Mouse (Mus musculus) erythroid progenitor cell, adult 5-6 weeks (primary cell): ENCODE measurements around the gene Lrrc8b. TPM values are rescaled to one million over a fixed set of nuclear protein-coding genes. Genes with fewer than 3 reads are reported as not detected.

Experiments
- ATAC-seq: replicated peaks from 2 replicates; pipeline ENCODE4 v1.8.0; 2016; ENCODE audit warnings: moderate number of reproducible peaks, mild to moderate bottlenecking, moderate TSS enrichment, inconsistent platforms; ENCODE audit not compliant: poor library complexity, low FRiP score, severe bottlenecking
- total RNA-seq, 2 experiments: library from RNA; stranded (forward) in 1 of 2; stranded (reverse) in 1 of 2; fragments of 150-400 nt in 1 of 2; fragments of 186-747, 209-891 nt in 1 of 2; gene quantifications; 2 replicates each; pipeline versions ENCODE4 v1.2.3 to v1.2.4; 2015 to 2017; ENCODE audit warnings: low replicate concordance in 2 of 2

The Lrrc8b gene
- total RNA-seq, 2 experiments from 2014 or later: 5.0 to 6.7 TPM

DNA sequence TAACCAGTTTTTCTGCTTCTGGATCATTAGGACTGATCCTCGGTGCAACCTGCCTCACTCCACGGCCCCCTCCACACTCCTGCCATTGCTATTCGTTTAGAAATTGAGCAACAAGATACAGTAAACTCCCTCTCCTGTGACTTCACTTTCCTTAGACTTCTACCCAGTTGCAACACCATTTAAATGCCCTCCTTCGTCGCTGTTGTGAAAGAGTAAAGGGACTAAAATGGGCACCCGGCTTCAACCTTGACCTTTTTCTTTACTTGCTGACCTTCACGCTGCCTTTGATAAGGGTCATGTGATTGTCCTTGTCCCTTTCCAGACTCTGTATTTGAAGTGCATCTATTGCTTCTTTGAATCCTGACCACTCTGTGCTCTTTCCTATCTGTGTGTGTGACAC lies 2.8 kb downstream of the Lrrc8b start:
- no peak for ATAC-seq

DNA sequence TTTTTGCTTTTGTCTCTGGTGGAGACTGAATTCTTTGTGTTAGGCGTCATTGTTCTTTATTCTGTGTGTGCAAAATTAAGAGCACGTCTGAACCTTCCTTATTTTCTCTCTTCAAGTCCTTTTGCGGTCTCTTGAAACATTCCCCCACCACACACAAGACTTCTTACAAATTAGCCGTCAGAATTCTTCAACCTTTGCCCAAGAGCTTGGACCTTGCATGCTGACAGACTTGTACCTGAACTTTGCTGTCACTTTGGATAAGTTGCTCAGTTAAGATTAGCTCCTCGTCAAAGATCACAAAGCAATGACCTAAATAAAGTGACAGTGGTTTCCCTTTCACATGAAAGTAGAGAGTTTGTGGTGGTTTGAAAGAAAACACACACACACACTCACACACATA lies 3.3 kb downstream of the Lrrc8b start:
- ATAC-seq: no peak

DNA sequence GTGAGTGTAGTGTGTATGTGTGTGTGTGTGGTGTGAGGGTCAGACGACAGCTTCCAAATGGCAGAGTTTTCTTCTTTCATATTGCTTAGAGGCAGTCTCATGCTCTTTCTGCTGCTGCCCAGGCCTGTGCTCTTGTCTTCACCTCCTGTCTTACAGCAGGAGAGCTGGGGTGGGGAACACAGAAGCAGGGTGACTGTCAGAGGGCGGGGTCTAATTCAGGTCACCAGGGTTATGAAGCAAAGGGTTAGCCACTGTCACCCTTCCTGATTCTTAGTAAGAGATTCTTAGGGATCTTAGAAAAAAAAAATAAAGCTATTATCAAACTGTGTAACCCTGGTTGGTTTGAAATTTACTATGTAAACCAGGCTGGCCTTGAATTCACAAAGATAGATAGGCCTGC lies 10.0 kb downstream of the Lrrc8b start:
- no peak for ATAC-seq

DNA sequence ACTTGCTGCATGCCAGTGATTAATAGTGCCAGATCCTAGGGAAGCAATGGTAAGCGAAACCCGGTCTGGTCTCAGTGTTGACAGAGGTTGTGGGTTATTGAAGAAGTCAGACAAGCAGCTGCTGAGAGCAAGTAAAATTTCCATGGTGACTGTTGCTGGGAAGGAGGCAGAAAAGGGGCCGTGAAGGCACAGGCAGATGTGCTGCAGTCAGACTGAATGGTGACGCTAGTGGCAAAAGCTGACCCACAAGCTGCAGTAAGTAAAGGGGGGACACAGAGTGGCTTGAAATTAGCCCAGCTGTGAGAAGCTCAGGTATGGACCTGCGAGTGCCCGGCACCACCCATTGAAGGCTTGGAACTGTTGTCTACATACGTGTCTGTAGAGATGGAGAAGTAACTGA lies 11.8 kb downstream of the Lrrc8b start:
- no peak for ATAC-seq

DNA sequence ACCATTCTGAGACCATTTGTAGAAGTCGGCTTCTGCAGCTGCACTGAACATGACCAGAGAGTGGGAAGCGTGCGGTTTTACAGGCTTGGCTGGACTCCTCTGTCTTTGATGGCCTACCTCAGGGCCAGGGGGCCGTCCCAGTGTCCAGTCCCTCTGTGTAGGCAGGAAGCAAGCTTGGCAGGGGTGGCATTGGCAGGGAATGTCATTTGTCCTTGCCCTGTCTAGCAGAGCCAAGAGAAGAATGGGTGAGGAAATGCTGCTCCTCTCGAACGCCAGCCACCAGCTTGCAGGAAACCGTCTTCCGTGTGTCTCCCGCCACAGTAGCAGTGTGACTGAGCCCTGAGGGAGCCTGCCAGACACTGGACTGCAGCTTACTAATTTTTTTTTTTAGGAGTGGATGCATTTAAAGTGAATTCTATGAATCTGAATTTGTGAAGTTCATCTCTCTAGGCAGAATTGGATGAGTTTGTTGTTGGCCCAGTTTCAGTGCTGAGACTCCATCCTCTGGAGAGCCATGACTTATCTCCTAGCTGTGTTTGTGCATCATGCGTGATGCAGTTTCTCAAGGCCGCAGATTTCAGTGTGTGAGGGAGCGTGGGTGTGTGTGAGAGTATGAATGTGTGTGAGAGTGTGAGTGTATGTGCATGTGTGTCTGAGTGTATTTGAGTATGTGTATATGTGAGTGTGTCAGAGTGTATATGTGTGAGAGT lies 12.8 kb downstream of the Lrrc8b start:
- no peak for ATAC-seq

DNA sequence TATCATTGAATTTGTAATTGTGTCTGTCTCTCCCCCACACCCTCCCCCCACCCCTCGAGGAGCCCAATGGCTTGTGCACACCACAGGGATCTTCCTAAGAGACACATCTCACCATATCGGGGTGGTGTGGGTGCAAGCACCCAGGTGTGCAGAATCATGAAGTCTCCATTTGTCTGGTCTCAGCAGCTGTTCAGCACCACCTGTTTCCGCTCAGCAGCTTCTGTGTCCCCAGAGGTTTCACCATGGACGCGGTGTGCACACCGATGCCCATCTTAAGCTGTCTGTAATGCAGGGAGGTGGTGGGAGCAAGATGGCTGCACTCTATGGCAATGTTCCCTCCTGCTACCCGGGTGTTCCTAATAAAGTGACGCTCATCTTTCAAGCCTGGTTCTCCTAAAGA lies 14.6 kb downstream of the Lrrc8b start:
- ATAC-seq: no peak

DNA sequence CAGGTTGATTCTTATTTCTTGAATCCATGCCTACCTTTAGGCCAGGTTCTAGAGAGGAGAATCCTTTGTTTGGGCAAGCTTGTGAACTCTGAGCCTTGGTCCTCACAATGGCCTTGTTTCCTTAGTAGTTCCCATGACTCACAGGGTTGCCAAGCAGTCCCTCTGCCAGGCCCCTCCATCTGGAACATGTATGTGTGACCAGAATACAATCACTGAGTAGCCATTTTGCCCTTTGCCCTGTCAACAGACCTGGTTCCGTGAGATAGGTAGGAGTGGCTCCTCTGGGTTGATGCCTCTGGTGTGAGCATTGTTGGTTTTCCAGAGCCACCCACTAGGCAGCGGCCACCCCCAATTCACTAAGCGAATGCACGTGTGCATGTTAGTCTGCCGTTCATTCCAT lies 24.0 kb downstream of the Lrrc8b start:
- ATAC-seq: no peak

DNA sequence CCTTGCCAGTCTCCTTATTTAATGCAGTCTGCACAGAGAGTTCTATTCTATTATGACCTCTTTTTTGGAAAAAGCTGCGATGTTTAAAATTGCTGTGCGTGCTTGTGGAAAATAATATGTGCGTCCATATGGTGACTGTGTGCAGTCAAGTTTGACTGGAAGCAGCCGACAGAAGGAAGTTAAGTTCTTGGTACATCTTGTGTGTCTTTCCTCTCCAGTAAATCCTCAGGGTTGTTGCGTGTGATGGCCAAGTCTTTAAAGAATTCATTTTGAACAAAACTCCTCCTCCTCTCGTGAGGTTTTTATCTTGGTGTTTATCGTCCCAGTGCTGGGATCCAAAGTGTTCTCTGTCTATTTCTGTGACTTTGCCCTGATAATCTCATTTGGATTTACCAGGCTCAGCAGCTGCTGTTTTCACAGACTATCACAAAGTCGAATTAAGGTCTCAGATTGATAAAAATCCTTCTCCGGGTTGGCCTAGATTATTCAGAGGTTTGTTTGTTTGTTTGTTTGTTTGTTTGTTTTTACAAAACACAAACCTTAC lies 25.5 kb downstream of the Lrrc8b start:
- ATAC-seq: no peak

DNA sequence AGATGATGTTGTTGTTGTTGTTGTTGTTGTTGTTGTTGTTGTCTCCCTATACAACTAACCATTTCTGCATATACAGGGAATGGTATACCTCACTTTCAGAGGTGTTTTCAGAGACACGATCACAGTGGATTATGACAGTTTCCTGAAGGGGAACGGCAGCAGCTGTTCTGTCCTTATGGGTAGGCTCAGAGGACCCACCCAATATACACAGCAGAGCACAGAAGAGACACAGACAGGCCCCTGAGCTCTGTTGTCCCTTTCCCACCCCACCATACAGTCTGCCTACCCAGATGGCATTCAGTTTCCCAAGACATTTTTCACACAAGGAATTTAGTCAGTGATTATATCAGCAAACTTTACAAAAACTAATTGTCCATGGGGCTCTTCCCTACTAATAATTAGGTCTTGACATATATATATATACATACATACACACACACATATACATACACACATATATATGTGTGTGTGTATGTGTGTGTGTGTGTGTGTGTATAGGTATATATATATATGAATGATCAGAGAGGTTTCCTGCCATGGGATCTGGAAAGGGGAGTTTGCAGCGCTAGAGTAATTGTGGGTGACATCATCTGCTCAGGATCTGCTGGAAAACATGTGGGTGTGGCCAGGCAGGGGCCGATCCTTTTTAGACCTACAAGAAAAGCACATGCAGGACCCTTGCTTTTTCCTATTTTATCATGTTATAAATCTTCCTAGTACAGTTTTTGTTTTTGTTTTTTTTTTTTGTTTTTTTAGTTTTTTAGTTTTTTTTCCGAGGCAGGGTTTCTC lies 26.8 kb downstream of the Lrrc8b start:
- ATAC-seq: no peak

DNA sequence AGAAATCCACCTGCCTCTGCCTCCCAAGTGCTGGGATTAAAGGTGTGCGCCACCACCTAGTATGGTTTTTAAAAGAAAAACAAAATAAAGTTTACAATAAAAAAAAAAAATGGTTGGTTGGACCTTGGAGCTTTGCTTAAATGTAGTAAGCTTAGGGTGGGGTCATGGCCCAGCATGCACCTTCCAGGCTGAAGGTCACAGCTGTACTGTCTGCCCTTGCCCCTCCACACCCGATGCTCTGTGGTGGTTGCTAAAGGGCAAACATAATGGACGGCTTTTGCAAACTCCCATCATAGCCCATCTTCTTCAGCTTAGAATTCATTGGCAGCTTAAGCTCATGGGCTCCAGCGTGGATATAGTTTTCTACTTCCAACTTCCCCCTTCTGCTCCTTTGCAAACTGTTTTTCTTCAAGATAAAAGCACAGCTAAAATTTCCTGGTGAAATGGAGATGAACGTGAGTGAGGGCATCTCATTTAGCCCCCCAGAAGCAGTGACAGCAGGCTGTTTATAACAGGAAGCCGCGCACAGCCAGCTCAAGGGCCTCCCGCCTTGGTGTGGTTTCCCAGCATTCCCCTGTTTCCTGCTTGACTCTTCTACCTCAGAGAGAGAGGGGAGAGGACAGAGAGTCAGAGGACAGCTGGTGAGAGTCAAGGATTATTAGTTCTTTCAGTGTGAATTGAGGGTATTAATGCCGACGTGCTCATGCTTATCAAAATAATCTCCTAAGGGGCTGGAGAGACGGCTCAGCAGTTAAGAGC lies 27.7 kb downstream of the Lrrc8b start:
- no peak for ATAC-seq

DNA sequence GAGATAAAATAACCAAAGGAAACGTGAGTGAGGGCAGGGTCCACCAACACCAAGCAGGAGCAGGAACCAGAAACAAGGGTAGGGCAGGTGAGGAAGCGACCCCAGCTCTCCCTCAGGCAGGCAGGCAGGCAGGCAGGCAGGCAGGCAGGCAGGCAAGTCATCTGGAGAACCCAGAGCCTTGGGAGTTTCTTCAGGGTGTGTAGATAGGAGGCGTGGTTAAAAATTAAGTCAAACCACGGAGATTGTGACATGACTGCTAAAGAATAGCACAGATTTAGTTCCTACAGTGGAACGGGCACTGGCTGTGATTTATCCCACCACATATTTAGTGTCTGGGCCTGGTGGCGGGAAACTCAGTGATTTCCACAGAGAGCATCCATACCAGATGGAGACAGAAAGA lies 30.1 kb downstream of the Lrrc8b start:
- ATAC-seq: no peak

DNA sequence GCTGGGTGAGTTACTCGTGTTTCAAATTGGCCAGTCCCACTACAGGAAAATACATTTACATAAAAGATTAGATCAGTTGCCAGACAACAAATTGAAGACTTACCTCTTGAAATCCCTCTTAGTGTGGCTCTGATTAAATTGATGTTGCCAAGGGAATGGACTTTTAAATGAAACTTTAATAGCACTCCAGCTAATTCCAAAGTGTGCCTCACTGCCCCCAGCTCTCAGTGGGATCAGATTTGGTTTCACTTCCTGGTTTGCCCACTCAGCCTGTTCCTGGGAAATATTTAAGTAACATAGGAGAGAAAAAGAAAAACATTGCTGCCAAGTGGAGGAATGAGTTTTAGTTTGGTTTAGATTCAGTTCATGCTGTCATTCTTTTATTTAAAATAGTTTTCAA lies 38.5 kb downstream of the Lrrc8b start:
- no peak for ATAC-seq

DNA sequence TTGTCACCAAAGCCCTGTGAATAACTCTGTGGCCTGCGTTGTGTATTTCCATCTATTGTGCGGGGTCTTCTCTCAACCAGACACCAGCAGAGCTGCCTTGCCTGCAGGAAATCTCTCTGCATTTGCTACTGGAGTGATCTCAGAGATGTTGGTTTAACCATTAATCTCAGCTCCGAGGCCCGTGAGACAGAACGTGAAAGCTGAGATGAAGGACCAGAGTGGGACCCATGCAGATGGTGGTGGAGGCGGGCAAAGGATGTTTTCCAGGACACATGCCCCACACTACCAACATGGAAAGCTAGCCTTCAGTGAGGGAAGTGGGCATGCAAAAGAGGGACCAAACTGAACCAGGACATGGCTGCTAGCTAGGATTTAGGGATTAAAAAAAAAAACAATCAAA lies 43.5 kb downstream of the Lrrc8b start:
- no peak for ATAC-seq

DNA sequence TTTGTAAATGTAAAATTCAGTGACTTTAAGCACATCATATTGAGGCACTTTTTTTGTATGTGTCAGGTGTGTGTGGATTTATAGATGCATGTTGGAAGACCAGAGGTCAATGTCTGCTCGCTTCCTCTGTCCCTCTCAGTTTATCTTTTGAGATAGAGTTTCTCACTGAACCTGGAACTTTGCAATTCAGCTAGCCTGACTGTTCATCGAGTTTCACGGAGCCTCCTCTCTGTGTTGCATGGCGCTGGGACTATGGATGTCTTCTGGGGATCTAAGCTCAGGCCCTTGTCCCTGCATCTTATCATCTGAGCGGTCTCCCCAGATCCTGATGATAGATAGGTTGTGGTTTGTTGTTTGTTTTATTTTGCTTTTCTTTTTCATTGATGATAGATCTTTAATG lies 45.0 kb downstream of the Lrrc8b start:
- ATAC-seq: no peak

DNA sequence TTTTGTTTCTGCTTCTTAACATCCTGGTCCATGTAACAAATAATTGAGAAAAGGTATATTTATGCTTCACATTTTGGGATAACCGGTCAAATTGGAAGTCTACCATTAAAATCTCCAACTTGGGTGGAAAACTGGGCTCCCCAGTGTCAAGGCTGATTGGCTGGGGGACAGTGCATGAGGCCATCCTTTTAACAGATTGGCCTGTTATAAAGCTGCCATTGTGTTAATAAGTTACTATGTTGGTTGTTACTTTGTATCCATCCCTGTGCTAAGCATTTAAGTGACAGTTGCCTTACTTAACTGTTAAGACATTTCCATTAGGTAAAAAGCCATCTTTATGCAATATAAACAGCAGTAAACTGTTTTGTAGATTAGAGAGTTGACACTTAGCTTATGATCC lies 45.5 kb downstream of the Lrrc8b start:
- ATAC-seq: no peak

DNA sequence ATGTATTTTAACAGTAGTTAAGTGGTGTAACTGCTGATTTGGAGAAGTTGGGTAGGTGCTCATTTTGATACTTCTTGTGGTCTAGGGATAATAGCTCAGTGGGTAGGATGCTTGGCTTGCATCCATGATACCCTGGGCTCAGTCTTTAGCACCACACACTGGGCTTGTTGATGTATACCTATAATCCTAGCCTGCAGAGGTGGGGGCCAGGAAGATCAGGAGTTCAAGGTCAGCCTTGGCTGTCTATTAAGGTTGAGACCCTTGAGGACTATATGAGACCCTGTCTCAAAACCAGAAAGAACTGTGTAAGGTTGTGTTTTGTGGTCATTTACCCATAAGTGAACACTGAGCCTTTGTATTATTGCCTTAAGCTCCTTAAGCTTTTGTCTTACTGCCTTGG lies 49.1 kb downstream of the Lrrc8b start:
- ATAC-seq: no peak

DNA sequence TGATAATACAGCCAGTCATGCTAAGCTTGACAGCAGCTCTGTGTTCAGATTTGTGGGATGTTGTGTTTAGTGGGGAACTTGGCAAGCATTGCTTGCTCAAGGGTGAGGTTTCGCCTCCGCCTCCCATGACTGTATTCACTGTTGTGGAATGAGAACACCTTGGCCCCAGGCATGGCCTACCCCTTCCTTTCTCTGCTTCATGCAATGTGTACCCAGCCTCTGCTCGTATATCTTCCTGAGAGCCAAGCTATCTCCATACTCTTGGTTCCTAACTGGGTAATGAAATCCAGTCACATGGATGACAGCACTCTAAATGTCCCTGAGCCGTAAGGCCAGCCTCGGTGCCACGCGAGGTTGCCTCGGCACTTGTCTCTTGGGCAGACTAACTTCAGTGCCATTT lies 50.0 kb downstream of the Lrrc8b start:
- no peak for ATAC-seq

DNA sequence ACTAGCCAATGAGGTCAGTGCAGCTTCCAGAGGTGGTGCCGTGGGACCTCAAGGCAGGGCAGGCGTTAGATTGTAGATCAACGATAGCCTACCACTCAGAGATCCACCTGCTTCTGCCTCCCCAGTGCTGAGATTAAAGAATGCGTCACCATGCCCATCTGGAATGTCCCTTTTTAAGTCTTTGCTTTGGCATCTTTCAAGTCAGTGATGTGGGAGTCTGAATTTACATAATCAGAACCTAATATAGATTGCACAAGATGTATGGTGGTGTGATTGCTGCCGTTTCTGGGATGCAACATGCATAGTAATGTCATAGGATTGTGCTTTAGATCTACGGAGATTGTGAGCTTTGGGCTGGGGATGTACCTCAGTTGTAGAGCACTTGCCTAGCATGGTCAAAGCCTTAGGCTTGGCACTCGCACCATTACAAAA lies 50.9 kb downstream of the Lrrc8b start:
- no peak for ATAC-seq

DNA sequence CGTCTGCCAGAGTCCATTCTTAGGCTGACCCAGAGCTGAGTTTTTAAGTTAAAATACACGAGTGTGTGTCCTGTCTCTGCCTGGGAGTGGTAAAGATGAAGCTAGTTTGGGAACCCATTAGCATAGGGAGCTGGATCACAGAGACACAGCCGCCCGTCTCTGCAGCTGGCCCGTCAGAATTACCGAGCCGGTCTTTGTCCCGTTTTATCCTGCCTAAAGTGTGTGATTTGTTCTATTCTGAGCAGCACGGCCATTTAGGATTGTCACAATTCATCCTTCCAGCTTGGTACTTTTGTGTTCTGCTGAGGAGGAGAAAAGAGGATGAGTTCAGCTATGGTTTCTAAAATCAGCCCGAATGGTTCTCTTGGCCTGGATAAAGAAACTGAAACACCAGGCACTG lies 51.7 kb downstream of the Lrrc8b start:
- ATAC-seq: no peak

DNA sequence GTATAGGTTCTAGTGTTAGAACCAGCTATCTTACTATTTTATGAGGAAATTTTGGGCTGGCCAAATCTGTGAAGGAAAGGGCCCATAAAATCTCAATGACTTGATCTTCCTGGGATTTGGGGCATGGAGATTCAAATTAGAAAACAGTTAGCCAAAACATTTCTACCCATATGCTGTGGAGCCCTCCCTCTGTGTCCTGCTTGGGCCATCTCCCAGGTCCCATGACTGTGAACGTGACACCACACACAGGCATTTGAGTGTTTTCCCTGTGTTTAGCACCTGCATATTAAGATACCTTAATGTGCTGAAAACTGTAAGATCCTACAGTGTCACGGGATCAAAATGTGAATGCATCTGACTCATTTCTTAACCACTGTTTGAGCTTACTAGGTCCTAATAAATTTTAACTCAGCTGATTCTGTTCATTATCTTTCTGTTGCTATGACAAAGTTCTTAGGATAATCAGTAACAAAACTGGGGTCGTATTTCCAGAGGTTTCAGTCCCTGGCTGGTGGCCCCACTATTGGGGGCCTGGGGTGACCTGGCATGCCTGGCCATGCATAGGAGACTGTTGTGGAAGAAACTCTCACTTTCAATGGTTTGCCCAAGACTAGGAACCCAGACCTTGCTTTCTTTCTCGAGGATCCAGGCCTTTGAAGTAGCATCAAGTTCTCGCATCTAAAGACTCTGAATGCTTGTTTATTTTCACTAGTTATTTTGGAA lies 57.6 kb downstream of the Lrrc8b start:
- no peak for ATAC-seq
